Mouse (Mus musculus) central nervous system, embryonic 14 days (tissue): ENCODE data around the gene Ecm2. TPM values are rescaled to one million over a fixed set of nuclear protein-coding genes. Genes with fewer than 3 reads are reported as not detected.

ENCODE experiments used
- polyA plus RNA-seq: library from polyadenylated mRNA; depleted of rRNA; stranded (reverse); fragments of >200 nt; gene quantifications from 2 replicates; pipeline ENCODE4 v1.2.3, GENCODE M21; 2012; rRNA removed

Gene Ecm2
- polyA plus RNA-seq = 2.3 and 2.6 TPM in 2 replicates

DNA sequence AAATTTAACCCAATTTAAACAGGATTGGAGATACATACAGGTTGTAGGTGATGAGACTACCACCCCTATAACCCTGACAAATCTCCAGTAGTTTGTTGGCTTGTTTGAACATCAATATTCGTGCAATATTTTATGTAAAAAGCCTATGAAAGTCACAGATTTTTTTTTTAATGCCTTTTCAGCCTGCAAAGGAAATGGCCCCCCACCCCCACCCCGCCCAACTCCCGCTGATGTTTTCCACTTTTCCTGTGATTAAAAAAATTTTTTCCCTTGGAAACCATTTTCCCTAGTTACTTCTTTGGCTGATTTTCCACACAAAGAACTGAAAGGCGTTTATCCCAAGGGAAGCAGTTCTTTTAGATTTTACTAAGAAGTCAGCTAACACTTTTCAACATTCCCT lies at the start of gene Ecm2:
Gene Ecm2 (plus strand): TSS at position 301 of the 400 bp plus-strand sequence.

DNA sequence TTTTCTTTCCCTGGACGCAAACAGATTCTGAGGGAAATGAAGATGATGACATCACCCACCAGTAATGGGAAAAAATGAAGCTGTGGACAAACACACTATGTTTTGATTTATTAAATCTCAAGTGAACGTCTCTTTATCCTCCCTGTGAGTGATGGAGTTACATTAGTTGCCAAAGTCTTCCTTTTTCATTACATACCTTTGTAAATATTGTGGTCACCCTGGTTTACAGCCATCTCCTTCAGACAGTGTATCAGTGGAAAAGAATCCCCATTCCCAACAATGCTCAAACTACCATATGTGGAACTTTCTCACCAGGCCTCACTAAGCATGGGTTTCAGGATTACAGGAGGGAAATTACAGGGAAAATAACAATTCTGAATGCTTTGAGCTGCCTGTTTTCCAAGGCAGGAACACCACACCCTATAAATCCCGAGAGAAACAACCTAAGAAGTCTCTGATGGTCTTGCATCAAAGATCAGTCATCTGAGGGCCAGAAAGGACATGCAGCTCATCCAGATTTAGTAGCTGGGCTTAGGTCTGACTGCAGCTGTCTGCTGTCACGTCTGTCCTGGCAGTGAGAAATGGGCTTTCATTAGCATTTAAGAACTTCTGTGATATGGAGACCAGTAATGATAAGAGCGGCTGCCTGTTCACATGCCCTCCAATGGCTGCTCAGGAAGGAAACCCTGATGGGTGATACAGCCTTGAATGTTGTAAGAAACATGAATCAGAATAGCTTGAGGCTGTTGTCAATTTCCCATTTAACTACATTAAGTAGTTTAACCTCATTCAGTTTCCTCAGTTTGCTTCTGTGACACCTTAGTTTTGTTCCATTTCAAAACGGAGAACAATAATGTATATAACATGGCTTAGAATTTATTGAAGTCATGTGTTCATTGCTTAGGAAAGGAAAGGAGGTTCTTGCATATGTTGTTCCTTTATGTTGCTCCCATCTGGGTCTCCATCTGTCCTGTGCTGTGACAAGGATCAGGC lies 11.9 kb upstream of the Ecm2 start, which contains the start of gene Tes3-ps:
Gene Tes3-ps (plus strand): TSS at position 943 of the 993 bp plus-strand sequence.

DNA sequence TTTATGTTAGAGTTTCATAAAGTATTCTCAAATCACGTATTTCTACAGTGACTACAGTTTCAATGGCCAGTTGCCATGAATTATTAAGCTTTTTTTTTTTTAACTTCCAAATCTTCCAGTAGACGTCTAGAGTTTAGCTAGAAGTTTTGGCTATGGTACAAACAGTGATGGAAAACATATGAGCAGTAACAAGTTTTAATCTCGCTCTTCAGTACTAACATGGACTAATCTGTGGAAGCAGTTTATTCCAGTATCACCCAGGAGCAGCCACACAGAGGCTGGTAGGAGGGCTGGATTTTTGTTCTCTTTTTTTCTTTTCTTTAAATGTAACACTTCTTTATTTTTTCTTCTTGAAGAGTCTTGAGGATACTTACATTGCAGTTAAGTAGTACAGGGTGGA lies 39.7 kb downstream of the Ecm2 start, which contains the start of gene Aspn:
Gene Aspn (plus strand): TSS at position 165 of the 400 bp plus-strand sequence.

DNA sequence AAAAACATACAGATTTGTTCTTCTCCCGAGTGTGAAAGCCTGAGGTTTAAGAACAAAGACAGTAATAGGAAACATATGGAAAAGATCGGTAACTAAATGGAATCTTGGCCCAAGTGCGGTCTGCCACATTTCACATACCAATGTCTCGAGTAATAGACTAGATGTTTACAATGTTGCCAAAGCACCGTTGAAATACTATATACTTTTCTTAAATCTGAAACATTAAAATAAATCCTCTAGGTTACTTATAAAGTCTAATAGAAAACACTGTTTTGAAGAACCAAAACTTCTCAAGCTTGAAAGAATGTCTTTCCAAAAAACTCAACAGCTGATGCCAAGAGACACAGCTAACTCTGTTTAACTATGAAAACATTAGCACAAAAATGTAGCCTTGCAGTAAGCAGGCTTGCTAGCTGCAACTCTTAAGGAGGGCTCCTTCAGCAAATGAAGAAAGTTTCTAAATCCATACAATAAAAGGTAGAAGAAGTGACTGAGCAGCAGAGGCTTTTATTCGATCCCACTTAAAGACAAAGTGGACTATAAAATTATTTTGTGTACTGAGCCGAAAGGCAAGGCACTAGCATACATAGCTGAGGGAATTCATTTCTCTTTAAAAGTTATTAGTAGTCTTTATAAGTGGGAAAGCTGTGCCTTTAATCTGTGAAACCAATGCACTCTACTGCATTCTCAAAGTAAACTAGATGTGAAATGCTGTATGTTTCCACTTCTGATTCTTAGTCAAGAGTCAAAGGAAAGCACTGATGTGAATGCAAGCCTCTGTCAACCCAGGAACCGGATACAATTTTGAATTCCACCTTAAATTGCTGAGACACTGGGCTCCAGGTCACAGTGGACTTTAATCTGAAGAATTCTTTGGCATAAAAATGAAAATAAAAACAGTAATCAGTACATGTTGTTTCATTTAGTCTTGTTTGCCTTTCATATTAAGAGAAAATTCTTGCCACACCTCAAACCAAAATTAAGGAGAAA lies 77.2 kb downstream of the Ecm2 start, which contains the start of gene Omd:
Gene Omd (plus strand): TSS at position 922 of the 990 bp plus-strand sequence.

Other genes with a start within 250 kb of the Ecm2 start
- gene Fgd3, start 184.5 kb upstream of the Ecm2 start, polyA plus RNA-seq = 6.7 and 9.0 TPM in 2 replicates
- gene Bicd2, start 163.2 kb upstream of the Ecm2 start, polyA plus RNA-seq = 37.4 and 37.8 TPM in 2 replicates
- 9.4 and 10.8 TPM in 2 replicates for gene Ippk, start 83.6 kb upstream of the Ecm2 start, polyA plus RNA-seq
- gene Tes3-ps, start 11.5 kb upstream of the Ecm2 start, polyA plus RNA-seq = 0.30 and 0.33 TPM in 2 replicates
- 6.5 and 24.1 TPM in 2 replicates for gene Aspn, start 39.6 kb downstream of the Ecm2 start, polyA plus RNA-seq
- 0.52 and 2.5 TPM in 2 replicates for gene Omd, start 77.7 kb downstream of the Ecm2 start, polyA plus RNA-seq
- 13.4 and 36.2 TPM in 2 replicates for gene Ogn, start 103.2 kb downstream of the Ecm2 start, polyA plus RNA-seq
- gene Cenpp, start 148.0 kb downstream of the Ecm2 start, polyA plus RNA-seq = 5.9 and 7.0 TPM in 2 replicates
- gene Nol8, start 148.3 kb downstream of the Ecm2 start, polyA plus RNA-seq = 12.5 and 15.1 TPM in 2 replicates
- gene Iars, start 177.3 kb downstream of the Ecm2 start, polyA plus RNA-seq = 49.7 and 52.2 TPM in 2 replicates